Mouse (Mus musculus) B cell, adult 2 months (primary cell): ENCODE data around the gene Eps15l1.

Experiments
- DNase-seq, 2 experiments: peaks; one replicate each; pipeline ENCODE4 v3.0.0; 2022

Eps15l1 gene

DNA sequence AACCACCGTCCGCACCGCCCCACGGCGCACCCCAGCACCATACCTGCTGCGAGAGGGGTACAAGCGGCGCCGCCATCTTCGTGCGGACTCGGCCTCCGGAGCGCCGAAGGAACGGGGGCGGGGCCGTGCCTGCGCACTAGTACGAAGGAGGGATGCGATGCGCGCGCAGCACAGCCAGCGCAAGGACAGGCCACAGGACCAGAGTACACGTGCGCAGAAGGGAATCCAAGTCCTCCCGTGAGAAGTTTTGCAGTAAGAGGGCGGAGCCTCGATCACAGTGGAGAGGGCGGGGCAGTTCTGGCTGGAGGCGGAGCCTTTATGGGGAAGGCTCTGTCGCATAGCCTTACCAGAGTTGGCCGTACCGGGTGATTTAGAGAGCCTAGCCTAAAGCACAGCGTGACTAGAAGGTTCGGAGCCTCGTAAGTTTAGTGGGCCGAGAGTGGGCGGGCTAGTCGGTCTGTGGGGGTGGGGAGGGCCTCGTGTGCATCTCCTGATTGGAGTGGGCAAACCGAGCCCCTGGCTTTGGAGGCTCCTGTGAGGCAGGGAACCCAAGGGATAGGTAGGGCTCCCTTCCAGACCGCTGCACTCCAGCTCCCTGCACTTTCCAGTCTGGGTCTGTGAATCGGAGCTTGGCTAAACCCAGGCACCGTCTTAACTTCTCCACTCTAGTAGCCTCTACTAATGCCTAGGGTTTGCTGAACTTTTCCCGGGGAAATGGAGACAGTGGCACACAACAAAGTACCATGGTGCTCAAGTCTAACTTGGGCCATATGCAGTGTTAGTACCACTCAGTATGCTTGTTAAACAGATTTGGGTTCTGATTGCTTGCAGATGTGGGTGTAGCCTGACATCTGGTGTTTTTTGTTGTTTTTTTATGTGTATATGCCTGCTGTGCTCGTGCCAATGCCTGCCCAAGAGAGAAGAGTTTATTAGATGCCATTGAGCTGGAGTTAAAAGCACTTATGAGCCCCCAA, at the start of gene Eps15l1:
TSS of gene Eps15l1 (minus strand) at position 99 of the 974 bp plus-strand sequence.
- DNase-seq, result peak; percentile 98 to 99

DNA sequence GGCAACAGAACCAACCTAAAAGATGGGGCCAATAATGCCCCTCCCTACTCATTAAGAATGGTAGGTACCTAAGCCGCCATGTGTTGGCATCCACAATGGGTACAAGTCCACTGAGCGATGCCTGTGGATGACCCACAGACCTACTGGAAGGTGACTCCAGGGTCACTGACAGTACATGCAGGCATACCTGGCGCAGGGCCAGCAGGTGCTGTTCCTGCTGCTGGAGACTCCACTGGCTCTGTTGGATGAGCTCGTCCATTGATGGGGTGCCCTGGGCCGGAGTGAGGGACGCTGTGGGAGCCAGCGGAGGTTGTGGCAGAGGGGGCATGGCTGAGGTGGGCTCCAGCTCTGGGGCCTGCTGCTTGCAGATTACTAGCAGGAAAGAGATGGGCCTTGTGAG, 49.4 kb upstream of the Eps15l1 start:
- no peak for DNase-seq

DNA sequence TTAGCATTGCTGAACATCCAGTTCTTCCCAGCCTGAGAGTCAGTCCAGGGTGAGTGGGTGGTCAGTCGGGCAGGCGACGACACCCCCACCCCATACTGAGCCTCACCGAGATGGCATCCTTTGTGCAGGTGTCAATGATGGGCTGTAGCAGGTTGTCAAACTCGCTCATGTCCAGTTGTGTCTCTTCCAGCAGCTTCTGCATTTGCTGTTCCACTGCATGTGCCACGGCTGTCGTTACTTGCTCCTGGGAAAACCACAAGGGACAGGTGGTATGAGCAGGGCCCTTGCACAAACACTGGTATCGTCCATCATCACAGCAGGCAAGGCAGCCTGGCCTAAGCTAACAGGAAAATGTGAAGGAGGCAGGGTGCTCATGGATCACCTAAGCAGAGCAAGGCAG, 48.7 kb upstream of the Eps15l1 start:
- DNase-seq, result no peak

DNA sequence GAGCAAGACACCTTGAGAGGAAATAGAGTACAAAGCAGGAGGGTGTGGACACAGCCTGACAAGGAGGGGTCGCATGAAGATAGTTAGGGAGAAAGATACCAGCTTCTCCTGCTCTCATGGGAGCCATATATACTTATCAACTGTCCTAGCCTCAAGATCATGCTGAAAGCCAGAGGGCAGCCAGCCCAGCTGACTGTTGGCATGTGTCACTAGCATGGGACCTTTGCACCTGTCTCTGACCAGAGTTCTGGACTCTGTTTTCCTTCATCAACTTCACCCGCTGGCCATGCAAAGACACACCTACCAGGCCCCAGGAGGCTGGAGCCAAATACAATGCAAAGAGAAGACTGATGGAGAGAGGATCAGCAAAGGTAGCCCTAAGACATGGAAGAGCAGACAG, 48.0 kb upstream of the Eps15l1 start:
- DNase-seq, result no peak

DNA sequence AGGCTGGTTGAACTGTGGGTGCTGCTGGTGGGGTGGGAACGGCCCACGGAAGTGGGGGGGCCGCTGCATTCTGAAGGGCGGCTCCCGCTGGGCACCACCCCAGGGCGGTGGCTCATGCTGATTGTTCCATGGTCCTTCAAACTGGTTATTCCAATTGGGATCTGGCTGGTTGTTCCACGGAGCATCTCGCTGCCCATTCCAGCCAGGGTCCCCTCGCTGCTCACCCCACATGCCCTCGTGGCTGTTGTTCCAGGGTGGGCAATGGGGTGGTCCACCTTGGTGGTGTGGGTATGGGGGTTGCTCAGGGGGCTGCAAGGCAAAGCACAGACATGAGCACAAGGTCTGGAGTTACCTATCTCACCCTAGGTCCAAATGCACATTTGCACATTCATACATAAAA, 43.0 kb upstream of the Eps15l1 start:
- no peak for DNase-seq

DNA sequence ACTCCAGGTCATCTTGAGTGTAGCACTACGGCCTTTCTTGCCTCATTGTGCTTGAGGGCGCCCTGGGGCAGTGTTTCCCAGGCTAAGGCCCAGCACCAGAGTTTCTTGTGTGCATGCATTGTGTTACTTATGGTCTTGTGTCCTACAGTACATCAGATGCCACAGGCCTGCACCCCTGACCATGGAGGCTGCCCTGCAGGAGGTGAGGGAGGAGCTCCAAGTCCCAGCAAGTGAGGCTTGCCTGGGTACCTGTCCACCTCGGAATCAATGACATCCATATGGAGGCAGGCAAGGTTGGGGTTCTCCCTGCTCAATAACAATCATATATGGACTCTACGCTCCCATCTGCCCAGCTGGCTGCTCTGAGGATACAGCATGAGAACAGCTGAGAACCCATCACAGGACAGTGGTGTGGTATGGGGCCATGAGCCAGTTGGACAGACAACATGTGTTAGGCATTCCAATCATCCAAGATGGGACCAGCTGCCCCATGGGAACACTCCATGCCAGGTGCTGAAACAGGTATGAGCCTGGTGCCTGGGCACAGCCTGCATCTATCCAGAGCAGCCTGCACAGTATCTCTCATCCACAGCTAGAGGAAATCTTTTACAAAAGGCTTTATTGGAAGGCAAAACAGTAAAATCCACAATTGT, 38.7 kb upstream of the Eps15l1 start:
- no peak for DNase-seq

DNA sequence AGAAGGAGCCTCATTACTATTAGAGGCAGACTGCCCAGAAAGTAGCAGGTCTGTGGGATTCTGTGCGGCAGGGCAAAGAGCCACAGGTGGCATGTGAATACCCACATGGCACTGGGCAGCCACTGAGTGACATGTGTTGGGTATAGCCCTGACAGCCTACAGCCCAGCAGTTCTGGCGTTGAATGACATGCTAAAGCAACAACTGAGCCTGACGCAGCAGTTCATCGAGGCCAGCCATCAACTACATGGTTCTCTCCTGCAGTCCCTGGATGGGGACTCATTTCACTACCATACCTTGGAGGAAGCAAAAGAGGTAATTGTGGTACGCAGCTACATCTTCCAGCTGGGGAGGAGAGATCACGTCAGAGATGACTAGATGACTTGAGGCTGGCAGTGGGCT, 37.2 kb upstream of the Eps15l1 start:
- DNase-seq, result no peak

DNA sequence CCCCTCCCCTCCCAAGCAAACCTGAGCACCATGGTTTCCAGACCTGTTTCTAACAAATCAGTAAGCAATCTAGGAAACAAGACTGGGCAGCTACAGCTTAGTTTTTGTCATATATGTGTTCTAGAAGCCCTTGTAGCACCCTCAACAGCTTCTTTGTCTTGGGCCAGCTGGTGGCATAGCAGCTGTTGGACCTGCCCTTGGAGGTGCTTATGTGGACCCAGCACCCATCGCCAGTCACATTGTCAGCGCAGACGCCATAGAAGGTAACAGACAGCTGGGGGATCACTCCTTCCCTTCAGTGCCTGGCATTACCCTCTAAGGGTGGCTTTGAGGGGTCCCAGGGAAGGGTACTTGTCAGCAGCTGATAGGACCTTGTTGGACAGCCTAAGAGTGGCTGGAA, 36.5 kb upstream of the Eps15l1 start:
- no peak for DNase-seq

DNA sequence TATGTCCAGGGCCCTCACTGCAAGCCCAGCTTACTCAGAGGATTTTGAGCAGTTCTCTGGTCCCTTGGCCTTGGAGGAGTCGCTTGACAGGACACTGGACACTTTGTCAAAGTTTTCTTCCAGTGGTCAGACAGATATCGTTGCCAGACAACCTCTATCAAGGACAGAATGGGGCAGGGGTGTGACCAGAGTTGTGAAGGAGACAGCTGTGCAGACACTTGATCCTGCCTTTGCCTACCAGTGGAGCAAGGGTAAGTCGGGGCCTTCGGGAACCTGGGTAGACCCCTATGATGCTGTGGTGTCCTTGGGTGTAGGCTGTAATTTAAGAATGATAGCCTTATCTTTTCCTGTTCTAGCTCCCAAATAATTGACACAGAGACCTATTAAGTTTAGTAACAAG, 34.1 kb upstream of the Eps15l1 start:
- no peak for DNase-seq

DNA sequence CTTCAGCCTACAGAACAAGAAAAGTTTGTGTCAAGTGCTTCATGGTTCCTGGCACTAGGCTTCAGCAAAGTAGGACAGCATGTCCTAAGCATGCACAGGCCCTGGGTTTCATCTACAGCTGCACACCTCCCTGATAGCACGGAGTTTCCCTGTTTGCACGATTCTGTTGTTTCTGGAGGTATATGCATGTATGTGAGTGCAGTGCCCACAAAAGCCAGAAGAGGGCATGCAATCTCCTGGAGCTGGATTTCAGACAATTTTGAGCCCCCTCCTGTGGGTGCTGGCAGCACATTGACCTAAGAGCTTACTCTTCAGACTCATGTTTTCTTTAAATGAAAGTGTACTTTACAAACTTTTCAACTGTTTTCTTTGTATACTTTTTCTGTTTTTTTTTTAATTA, 32.6 kb upstream of the Eps15l1 start:
- no peak for DNase-seq

DNA sequence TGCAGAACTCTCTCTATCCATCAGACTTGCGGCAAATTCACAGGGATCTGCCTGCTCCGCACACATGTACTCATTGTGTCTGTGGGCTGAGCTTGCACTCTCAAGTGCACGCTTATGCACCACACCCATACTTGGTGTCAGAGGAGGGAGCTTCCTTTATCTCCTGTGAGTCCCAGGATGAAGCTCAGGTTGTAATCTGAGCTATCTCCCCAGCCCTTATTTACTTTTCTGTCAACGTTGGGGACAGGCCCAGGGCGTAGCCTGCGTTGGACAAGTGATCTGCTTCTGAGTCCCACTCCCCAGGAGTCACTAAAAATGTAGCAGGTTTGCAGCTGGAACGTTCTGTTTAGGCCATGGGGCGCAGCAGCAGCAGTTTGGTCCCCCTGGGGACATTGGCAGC, 30.3 kb upstream of the Eps15l1 start:
- no peak for DNase-seq

DNA sequence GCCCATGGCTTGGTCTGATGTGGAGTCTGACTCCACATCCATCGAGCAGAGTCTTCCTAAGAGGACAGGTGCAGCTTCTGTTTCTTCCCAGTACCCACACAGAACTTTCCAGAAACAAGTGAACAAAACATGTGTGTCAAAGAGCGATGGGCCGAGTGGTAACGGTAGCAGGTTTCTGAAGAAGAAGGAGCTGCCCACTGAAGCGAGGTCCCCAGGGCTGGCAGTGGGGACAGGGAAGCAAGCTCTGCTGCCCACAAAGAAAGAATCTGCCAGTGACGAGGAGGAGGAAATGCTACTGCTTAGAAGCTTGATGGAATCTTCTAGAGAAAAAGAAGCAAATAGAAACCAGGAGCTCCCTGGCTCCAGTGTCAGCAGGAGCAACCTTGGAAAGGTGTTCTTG, 23.8 kb upstream of the Eps15l1 start:
- peak; percentile 69 to 72 for DNase-seq

DNA sequence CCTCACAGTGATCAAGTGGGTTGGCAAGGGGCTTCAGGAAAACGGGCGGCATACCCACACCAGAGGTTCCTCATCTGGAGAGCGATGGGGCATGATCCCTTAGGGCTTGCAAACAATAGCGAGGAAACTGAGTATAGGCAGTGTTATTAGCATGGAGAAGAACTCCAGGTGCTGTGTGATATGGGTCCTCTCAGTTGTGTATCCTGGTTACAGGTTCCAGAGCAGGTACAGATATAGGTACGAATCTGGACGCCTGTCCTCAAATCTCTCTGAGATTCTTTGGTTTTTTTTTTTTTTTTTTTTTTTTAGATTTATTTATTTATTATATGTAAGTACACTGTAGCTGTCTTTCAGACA, 22.7 kb upstream of the Eps15l1 start:
- DNase-seq, result no peak

DNA sequence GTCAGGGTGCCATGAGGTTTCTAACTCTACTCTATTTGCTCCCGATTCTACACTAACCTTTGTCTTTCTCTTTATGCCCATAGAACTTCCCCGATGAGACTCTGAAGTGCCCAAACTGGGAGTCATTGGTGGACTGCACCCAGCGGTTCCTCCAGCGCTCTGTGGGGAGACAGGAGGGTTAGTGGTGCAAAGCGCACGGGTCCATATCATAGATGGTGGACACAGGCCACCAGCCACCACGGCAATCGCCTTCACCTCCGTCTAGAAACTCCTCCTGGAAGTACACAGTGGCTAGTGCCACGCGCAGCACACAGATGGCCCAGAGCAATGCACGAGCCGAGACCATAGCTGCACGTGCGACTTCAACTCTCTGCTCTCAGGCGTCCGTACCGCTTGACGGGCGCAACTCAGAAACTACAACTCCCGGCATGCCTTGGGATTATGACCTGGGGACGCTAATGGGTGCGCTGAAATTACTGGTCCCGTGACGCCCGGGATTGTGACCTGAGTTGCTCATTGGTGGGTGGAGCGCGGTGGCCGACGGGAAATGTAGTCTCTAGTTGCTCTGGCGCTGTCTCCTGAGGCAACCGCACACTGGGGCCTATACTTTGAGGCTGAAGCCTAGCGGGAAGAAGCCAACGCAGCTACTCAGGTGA, 22.2 kb upstream of the Eps15l1 start, which contains the start of the genes Calr3 and 1700030K09Rik:
TSS of gene Calr3 (minus strand) at position 533 of the 656 bp plus-strand sequence.
TSS of gene 1700030K09Rik (plus strand) at position 543 of the 656 bp plus-strand sequence.
- peak; percentile 97 to 98 for DNase-seq

DNA sequence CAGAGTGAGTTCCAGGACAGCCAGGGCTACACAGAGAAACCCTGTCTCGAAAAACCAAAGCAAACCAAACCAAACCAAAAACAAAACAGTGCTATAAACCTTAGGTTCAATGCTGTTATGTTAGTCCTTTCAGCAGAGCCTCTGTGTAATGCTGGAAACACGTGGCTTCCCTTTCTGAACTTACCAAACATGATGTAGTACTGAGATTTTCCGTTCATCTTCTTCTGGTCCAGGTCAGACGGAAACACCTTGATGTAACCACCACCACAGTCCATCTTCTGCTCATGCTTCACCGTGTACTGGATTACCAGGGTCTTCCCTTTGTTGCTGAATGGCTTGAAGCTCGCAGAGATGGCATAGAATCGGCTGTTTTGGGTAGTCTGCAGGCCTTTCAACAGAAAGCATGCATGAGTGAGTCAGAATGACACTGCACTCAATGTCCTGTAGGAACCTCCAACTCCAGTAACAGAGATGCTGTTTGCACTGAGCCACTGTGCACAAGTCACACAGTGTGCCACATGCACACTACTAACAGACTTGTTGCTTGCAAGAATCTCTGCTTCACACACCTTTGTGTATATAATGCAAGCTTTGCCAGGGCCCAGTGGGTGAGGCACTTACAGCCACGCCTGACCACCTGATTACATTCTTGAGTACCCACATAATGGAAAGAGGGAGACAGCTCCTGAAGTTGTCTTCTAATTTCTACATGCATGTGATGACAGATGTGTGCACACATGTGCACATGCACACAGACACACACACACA, 17.2 kb upstream of the Eps15l1 start:
- no peak for DNase-seq

DNA sequence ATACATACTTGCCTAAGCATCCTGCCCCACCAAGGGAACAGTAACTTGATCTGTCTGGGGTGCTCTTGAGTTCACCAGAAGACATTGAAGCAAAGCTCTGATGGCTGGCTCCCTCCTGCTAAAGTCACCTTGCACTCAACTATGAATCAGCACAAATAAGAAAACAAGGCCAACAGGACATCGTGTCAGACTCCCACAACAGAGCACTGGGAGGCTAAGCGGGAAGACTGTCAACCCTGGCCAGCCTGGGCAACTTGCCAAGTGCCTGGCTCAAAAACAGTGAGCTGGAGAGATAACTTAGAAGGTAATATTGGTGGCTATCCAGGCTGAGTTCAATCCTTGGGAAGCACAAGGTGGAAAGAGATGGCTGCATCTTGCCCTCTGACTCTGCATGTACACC, 13.7 kb upstream of the Eps15l1 start:
- no peak for DNase-seq

DNA sequence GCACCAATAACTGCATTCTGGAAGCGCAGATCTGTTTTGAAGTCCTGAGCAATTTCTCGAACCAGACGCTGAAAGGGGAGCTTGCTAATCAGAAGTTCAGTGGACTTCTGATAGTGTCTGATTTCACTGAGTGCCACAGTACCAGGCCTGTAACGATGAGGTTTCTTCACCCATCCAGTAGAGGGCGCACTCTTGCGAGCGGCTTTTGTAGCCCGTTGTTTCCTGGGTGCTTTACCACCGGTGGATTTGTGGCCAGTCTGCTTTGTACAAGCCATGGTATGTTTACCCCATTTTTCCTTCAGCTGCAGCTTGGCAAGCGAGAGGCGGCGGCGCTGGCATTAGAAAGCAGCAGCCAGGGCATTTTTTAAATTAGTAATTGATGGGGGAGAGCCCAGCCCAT, 8.4 kb upstream of the Eps15l1 start:
- peak; percentile 75 to 76 for DNase-seq

DNA sequence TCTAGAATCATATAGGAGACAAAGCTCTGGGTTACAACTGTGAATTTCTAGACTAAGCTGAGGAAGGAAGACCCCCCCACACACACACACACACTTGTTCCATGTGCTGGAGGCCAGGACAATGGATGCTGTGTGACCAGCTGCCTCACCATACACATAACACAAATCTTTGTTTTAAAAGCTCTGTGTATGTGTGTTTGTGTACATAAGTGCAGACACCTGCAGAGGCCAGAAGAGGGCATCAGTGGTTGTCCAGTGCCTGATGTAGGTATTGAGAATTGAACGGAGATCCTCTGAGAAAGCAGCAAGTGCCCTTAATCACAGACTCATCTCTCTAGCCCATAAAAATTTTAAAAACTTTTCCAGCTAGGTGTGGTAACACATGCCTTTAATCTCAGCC, 1.7 kb upstream of the Eps15l1 start:
- peak; percentile 37 to 40 for DNase-seq

DNA sequence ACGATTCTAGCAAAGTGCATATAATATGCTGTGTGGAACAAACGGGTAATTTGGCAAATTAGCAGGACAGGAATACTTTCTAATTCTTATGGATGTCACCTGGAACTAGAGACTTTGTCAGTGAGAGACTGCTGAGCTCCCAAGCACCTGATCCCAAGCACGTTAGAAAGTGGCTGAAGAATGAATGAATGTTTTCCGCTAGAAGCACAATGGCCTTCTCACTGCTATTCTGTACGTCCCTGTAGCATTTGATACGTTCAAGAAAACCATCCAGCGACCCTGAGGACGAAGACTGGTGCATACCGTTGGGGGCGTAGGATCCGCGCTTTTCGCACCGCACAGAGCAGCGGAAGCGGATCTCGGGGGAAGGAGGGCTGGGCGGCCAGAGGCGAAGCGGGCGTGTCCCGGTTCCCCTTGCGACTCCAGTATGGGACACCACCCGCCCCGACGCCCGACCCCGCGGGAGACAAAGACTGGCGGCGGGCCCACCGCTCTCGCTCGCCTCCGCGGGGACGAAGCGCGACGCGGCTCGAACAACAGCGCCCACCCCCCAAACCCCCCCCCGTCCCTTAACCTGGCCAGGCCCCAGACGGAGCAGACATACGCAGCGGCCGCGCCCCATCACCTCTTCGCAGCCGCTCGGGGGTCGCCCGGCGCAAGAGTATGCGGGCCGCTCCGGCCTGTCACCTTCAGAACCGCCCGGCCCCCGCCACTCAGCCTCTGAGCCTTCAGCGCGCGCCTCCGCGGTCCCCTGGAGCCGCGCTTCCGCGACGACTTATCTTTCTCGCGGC, 494 bp downstream of the Eps15l1 start:
- peak; percentile 51 to 57 for DNase-seq

DNA sequence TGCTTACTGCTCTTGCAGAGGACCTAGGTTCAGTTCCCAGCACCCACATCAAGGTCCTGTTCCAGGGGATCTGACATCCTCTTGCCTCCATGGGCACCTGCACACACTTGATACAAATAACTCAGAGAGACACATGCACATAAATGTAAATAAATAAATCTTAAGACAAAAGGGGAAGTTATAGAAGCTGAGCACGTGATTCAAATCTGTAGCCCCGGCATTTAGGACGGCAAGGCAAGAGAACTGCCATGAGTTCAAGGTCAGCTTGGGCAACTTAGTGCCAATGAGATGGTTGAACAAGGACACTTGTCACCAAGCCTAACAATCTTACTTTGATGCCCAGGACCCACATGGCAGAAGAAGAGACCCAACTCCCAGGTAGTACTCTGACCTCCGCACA, 3.2 kb downstream of the Eps15l1 start:
- DNase-seq, result no peak

DNA sequence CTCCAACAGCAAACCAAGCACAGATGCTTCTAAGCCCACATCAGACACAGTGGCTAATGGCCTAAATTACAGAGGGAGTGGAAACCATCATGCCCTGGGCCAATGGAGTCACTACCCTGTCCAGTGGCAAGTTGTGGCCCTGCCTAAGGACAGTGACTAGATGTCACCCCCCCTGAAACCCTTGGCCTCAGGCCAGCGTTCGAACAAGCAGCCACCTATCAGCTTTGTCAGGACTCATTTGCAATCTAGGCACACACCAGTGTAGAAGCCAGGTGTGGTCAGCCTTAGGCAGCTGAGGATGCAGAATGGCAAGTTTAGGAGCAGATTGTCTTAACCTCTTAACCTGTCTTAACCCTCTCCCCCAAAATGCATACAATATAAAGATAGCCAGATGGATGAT, 6.0 kb downstream of the Eps15l1 start:
- no peak for DNase-seq

DNA sequence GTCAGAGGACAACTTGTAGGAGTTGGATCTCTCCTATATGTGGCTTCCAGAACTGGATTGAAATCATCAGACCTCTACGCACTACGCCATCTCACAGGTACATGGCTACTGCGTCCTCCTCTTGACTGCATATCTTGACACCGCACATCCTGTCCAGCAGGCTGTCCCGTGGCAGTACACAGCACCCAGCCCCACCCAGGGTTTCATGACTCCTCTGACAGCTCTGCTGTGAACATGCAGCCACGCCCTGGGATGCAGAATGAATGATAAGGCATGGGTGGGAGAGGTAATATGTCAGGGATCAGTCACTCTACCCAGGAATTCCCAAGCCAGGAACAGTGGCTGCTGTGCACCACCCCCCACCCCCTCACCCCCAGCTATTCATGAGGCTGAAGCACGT, 7.4 kb downstream of the Eps15l1 start:
- DNase-seq, result no peak
